Mouse (Mus musculus): ENCODE data around the gene Rchy1.
"Not testable (repeated sequence)": the region's sequence is repeated elsewhere in the genome, so short reads cannot be mapped to it uniquely, and the experiment has no call there.

The Rchy1 gene

DNA sequence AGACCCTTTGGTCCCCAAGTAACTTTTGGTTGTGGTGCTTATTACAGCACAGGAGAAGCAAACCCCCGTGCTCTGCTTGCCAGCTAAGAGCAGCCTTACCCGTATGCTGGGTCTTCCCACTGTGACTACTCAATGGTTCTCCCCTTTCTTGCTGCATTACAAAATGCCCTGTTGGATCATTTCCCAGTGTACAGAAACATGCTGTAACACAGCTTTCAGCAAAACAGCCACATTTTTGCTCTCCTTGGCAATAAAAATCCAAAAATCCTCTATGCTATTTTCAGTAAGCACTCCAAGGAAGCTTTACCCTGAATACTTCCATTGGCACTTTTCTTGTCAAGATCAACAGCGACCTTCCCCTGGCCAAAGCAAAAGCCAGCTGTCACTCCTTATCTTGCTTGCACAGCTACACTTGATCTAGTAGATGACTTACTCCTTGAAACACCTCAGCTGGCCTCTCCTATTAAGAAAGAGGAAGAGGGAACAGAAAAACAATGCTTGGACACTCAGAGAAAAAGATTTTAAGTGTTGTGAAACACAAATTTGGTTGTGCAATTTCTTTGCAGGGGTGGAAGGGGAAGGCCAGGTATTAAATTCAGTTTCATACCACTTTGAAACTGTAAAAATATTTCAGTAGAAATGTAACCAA, 2.1 kb downstream of the Rchy1 start:
- peak; percentile 16; the same call in 1 of the 2 replicates for ATAC-seq (ENCODE audit: low TSS enrichment)

DNA sequence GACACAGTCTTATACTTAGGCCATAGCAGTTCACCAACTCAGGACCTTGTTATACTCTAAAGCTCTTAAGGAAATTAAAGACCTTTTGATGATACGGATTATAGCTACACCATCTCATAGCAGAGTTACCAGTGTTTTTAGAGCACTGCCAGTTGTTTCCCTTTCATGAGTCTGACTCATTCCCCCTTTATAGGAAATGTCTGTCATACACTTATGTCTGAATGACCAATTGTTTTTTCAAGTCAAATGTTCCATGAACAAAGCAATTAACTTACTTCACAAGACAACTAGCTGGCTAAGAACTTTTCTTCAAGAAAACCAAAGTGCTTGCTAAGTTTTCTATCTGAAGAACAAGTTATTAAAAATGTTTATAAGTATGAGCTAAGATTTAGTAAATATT, 2.9 kb downstream of the Rchy1 start:
- no peak for ATAC-seq (ENCODE audit: low TSS enrichment)

GRCm38 (mm10) chr5:91959096-91959495, 3.8 kb downstream of the Rchy1 start:
- no peak for ATAC-seq (ENCODE audit: low TSS enrichment)

- no peak for ATAC-seq (ENCODE audit: low TSS enrichment)
These were observed 5.7 kb downstream of the Rchy1 start for GRCm38 (mm10) chr5:91956991-91957760.

- peak; percentile 55; the same call in 1 of the 2 replicates for ATAC-seq (ENCODE audit: low TSS enrichment)
These were observed 11.5 kb downstream of the Rchy1 start for GRCm38 (mm10) chr5:91951404-91951803.

DNA sequence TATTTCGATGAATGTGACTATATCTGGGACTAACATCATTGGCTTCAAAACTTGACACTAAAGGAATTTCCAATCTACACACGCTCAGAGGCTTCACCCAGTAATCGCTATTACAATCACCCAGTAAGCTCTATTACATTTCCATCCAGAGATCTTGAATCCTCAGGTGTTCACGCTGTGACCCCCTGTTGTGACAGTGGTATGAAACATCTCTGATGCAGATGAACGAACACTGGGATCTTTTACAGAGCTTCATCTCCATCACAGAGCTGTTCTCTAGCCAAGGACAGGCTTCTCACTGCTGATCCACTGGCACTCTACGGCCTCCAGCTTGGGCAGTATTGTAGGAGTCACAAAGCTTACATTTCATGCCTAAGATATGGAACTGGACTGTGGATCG, 13.4 kb downstream of the Rchy1 start:
- no peak for ATAC-seq (ENCODE audit: low TSS enrichment)

- no peak for ATAC-seq (ENCODE audit: low TSS enrichment)
These were observed 15.9 kb downstream of the Rchy1 start for GRCm38 (mm10) chr5:91947008-91947407.

DNA sequence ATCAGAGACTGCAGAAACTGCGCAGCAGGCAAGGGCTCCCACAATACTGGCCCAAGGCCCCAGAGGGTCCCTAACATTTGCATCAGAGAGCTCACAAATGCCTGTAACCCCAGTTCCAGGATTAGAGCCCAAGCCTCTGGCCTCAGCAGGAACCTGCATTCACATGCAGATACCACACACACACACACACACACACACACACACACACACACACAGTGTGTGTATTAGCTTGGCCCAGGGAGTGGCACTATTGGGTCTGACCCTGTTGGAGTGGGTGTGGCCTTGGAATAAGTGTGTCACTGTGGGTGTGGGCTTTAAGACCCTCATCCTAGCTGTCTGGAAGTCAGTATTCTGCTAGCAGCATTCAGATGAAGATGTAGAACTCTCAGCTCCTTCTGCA, 17.3 kb downstream of the Rchy1 start:
- not testable (repeated sequence) for ATAC-seq (ENCODE audit: low TSS enrichment)

DNA sequence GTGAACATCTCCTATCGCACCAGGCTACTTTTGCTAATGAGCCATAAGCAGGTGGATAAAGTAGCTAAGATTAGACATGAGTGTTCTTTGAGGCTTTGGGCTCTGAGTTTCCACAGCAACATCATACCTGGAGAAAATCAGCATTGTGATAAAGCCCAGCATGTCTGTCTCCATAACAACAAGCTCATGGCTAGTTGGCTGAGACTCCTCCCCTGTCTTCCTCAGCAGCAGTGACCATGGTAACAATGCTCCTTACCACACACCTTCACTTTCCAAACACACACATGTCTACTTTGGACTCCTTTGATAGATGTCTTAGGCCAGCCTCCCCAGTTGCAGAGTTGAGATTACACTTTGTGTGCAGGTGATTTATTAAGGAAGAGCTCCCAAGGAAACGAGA, 49.6 kb downstream of the Rchy1 start:
- ATAC-seq (ENCODE audit: low TSS enrichment): no peak

DNA sequence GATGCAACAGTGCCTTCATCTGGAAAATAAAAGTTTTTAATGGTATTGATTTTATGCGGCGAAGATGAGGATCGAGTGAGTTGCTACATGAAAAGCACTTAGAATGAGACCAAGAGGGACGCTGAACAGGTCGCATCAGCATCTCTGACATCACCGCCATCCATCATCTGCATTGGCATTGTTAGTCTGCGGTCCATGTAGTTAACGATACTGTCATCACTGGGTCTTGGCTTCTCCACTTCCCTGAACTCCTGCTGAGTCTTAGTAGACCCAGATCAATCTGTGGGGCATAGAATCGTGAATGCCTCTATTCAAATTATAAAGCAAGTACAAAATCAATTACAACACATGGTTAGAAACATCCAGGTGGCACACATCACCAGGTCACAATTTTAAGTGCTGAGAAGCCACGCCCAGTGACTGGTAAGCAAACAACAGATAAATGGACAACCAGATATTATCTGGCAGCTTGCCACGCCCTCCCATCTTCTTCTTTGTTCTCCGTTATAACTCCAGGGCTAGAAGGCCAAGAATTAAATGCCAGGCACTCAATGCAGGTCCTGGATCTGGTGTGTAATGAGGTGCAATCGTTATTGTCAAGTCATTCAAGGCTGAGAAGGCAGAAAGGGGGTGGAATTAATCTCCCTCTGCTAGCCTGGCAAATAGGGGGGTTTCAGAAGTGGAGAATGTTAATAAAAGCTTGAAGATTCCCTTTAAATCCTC, 51.3 kb downstream of the Rchy1 start:
- no peak for ATAC-seq (ENCODE audit: low TSS enrichment)

DNA sequence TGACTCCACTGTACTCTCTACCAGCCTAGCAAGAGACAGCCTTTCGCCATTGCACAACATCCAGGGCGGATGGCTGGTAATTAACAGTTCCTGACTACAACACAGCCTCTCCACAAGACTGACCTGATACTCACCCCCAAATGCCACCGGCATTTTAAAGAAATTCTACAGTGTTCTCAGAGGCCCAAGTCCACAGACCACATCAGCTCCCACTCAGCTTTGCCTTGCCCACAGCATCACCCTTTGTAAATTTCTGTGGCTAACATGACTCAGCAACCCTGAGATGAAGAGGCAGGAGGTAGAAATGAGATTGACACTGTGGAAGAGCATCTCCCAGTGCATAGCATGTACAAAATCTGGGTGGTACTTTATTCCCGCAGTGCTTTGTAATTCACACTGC, 52.3 kb downstream of the Rchy1 start:
- no peak for ATAC-seq (ENCODE audit: low TSS enrichment)

DNA sequence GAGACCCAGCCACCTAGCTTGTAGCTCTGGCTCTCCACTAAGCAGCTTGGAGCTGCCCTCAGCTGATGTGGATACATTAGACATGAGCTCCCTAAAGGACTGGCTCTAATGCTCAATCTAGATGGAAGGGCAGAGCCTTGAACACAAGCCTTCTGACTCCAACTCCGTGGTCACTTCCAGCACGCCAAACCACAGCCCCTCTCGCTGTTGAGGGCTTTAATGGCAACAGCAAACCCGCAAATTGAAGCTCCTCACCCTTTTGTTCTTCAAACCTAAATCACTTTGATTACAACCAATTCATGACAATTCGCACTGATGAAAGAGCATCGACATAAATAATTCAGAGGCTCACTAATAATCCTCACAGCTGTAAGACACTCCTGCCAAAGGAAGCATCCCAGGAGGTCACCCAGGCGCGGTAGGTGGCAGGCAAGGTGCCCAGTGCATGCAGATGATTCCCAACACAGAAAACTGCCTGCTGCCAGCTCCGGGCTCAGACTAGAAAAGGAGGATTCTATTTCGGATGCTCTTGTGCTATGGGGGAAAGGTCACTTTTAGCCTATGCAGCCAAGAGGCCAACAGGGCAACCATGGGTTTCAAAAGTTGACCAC, 53.8 kb downstream of the Rchy1 start:
- ATAC-seq (ENCODE audit: low TSS enrichment): no peak
